Mouse (Mus musculus): ENCODE results near the gene Btbd17.

Btbd17 gene

GRCm38 (mm10) chr11:114795848-114796322 lies at the start of gene Btbd17:
TSS of gene Btbd17 (minus strand) at chr11:114795945.
- DNase-seq (ENCODE audit: low spot score) = no peak

GRCm38 (mm10) chr11:114844464-114845220 lies 48.9 kb upstream of the Btbd17 start:
- DNase-seq (ENCODE audit: low spot score) = no peak

- DNase-seq (ENCODE audit: low spot score) = no peak
Measured at GRCm38 (mm10) chr11:114843818-114844463, 48.2 kb upstream of the Btbd17 start.

GRCm38 (mm10) chr11:114833166-114833565 lies 37.4 kb upstream of the Btbd17 start:
- no peak for DNase-seq (ENCODE audit: low spot score)

- DNase-seq (ENCODE audit: low spot score) = no peak
Measured at GRCm38 (mm10) chr11:114830433-114830773, 34.7 kb upstream of the Btbd17 start.

- DNase-seq (ENCODE audit: low spot score) = no peak
Measured at GRCm38 (mm10) chr11:114829499-114830432, 34.0 kb upstream of the Btbd17 start.

- no peak for DNase-seq (ENCODE audit: low spot score)
Measured at GRCm38 (mm10) chr11:114826686-114827085, 30.9 kb upstream of the Btbd17 start.

- no peak for DNase-seq (ENCODE audit: low spot score)
Measured at GRCm38 (mm10) chr11:114823199-114823725, 27.5 kb upstream of the Btbd17 start.

GRCm38 (mm10) chr11:114822727-114823126 lies 27.0 kb upstream of the Btbd17 start:
- DNase-seq (ENCODE audit: low spot score) = peak; percentile 75

- no peak for DNase-seq (ENCODE audit: low spot score)
Measured at GRCm38 (mm10) chr11:114821325-114821724, 25.6 kb upstream of the Btbd17 start.

GRCm38 (mm10) chr11:114820444-114820843 lies 24.7 kb upstream of the Btbd17 start:
- no peak for DNase-seq (ENCODE audit: low spot score)

- DNase-seq (ENCODE audit: low spot score) = no peak
Measured at GRCm38 (mm10) chr11:114819110-114819509, 23.4 kb upstream of the Btbd17 start.

- DNase-seq (ENCODE audit: low spot score) = no peak
Measured at GRCm38 (mm10) chr11:114818185-114818584, 22.4 kb upstream of the Btbd17 start.

GRCm38 (mm10) chr11:114816934-114817333 lies 21.2 kb upstream of the Btbd17 start:
- no peak for DNase-seq (ENCODE audit: low spot score)

GRCm38 (mm10) chr11:114814873-114815592 lies 19.3 kb upstream of the Btbd17 start:
- DNase-seq (ENCODE audit: low spot score) = no peak

- DNase-seq (ENCODE audit: low spot score) = peak; percentile 77
Measured at GRCm38 (mm10) chr11:114812731-114813240, 17.0 kb upstream of the Btbd17 start.

GRCm38 (mm10) chr11:114810344-114810743 lies 14.6 kb upstream of the Btbd17 start:
- no peak for DNase-seq (ENCODE audit: low spot score)

- DNase-seq (ENCODE audit: low spot score) = no peak
Measured at GRCm38 (mm10) chr11:114809371-114809770, 13.6 kb upstream of the Btbd17 start.

- DNase-seq (ENCODE audit: low spot score) = no peak
Measured at GRCm38 (mm10) chr11:114807686-114808427, 12.1 kb upstream of the Btbd17 start.

- no peak for DNase-seq (ENCODE audit: low spot score)
Measured at GRCm38 (mm10) chr11:114807025-114807424, 11.3 kb upstream of the Btbd17 start.

Data from left cerebral cortex, adult 11 months (tissue).